Mouse (Mus musculus): Measurements from ENCODE around the gene Akap2.

DNA sequence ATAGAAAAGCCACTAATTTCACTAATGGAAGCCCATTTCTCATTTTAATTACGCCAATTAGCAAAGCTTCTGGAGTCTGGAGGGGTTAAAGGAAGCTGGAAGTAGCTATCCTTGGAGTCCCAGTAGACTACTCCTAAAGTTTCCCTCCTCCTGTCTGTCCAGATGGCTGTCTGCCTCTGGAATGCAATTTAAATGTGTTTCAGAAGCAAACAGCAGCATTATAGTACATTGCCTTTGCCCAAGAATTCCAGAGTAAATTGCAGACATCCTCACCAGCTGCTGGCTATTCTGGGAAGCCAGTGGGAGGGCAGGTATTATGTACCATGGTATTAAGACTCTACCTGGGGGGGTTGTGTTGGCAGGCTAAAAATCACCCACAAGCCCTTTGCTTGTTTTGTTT lies 134.3 kb downstream of the Akap2 start:
- TF ChIP-seq POLR2A (IDR thresholded peaks at IDR 0.05; ENCODE audit: extremely low read depth, insufficient read depth, low read length) (no peak), CTCF (IDR thresholded peaks at IDR 0.05; ENCODE audit: low read depth, low read length) (no peak)
